Comparison of ENCODE assay signal across 35 mouse cellular contexts in the genomic region with DNA sequence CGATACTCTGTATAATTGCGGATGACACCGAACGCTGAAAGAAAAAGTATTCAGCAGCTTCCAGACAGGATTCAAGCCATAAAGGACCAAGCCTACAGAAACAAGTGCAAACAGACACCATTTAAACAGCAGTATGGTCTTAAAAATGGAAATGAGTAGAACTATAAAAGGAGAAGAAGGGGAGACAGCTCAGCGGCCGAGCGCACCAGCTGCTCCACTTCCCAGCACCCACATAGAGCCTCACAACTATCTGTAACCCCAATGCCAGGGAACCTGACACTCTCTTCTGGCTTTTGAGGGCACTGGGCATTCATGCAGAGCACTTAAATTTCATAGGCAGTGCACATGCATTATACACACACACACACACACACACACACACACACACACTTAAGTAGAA. TPM values are rescaled to one million over a fixed set of nuclear protein-coding genes. Genes with fewer than 3 reads are reported as not detected.
DNase-seq lines count a peak whose midpoint lies in the region; ATAC-seq and TF ChIP-seq lines count a peak whose summit lies in the region.
"Had no signal": no experiment of that assay in that cellular context is flagged by ENCODE, and none has a peak within 500 bp of the region (broad histone marks: within the 10 kb centered on the region; RNA-seq: fewer than 3 reads in every experiment).

No protein-coding gene starts in this region.

- WGBS in spleen, adult 2 months = 65% methylated on average over 7 of the region's 7 CpGs
- WGBS in neural tube, embryonic 14.5 days = 49% methylated on average over 7 of the region's 7 CpGs

- H3K4me2 ChIP-seq in neural tube, embryonic 14.5 days (ENCODE audit: low read depth, low read length) = no peak overlapping the region
- H3K4me2 ChIP-seq: embryonic facial prominence, embryonic 15.5 days; forebrain, embryonic 12.5 days; heart, embryonic 15.5 days; hindbrain, embryonic 13.5 days; limb, embryonic 12.5 days; midbrain, embryonic 12.5 days had no signal

- peaks cover 51% of the 10 kb centered on the region for H3K4me1 ChIP-seq in spleen, adult 2 months (ENCODE audit: control insufficient read depth, insufficient read depth, insufficient read length)
- H3K4me1 ChIP-seq in neural tube, embryonic 14.5 days (ENCODE audit: control insufficient read depth, insufficient read depth, low read length) = 0 out of 2 replicates have a peak, but pooled peaks cover 4% of the 10 kb centered on the region
- H3K4me1 ChIP-seq: embryonic facial prominence, embryonic 15.5 days had no signal

- H3K9me3 ChIP-seq in neural tube, embryonic 14.5 days (ENCODE audit: control insufficient read depth, low read length) = no peaks in the 10 kb centered on the region
- H3K9me3 ChIP-seq: embryonic facial prominence, embryonic 10.5 days; embryonic facial prominence, embryonic 15.5 days; forebrain, embryonic 12.5 days; heart, embryonic 10.5 days; heart, embryonic 15.5 days; hindbrain, embryonic 13.5 days; limb, embryonic 12.5 days; megakaryocyte, embryonic 14.5 days; midbrain, embryonic 12.5 days had no signal

- TF ChIP-seq CTCF in spleen, adult 2 months (IDR thresholded peaks at IDR 0.05; ENCODE audit: extremely low read depth, insufficient read depth, insufficient read length, insufficient replicate concordance) = no peak

- H3K27ac ChIP-seq in spleen, adult 2 months (ENCODE audit: insufficient read depth, low read length) = peak overlapping the region; percentile 30; the same call in 1 of the 2 replicates
- 0 out of 2 replicates have a peak overlapping the region, but pooled peaks have one; percentile 7 for H3K27ac ChIP-seq in neural tube, embryonic 14.5 days (ENCODE audit: low read depth, low read length)
- H3K27ac ChIP-seq: embryonic facial prominence, embryonic 10.5 days; embryonic facial prominence, embryonic 15.5 days; forebrain, embryonic 12.5 days; heart, embryonic 10.5 days; heart, embryonic 15.5 days; hindbrain, embryonic 13.5 days; limb, embryonic 12.5 days; midbrain, embryonic 12.5 days had no signal

- ATAC-seq in neural tube, embryonic 14.5 days (ENCODE audit: low read depth) = peak; percentile 52; the same call in 1 of the 2 replicates
- ATAC-seq: activated CD4-positive, CD25-positive, alpha-beta regulatory T cell, adult 4 months; intestine, embryonic 16.5 days; liver, postnatal 0 days had no signal

- no peaks in the 10 kb centered on the region for H3K36me3 ChIP-seq in spleen, adult 2 months (ENCODE audit: control insufficient read depth, insufficient read depth, low read length)
- H3K36me3 ChIP-seq in neural tube, embryonic 14.5 days (ENCODE audit: control insufficient read depth, insufficient read depth, low read length) = no peaks in the 10 kb centered on the region
- H3K36me3 ChIP-seq: embryonic facial prominence, embryonic 10.5 days; embryonic facial prominence, embryonic 15.5 days; forebrain, embryonic 12.5 days; heart, embryonic 10.5 days; heart, embryonic 15.5 days; hindbrain, embryonic 13.5 days; limb, embryonic 12.5 days; midbrain, embryonic 12.5 days had no signal

- peak; percentile 23 for DNase-seq in heart, adult 11 months
- DNase-seq in heart, adult 8-10 months (ENCODE audit: low spot score) = no peak
- no peak for DNase-seq in spleen, adult 2 months (ENCODE audit: low read depth in 1 of 2, low spot score in 2 of 2)
- no peak for DNase-seq in spleen, postnatal 10 days (ENCODE audit: low spot score in 2 of 2)
- no peak for DNase-seq in layer of hippocampus, adult 11-12 months (ENCODE audit: low spot score)
- DNase-seq in cerebellum, adult 11-12 months = no peak
- DNase-seq: adrenal gland, adult 2 months; adrenal gland, postnatal 36 days; B cell, adult 2 months; cerebellum, adult 8-10 months; cerebellum, postnatal 25 days; gastrocnemius, postnatal 10 days; heart, postnatal 36 days; kidney, adult 8-10 months; kidney, postnatal 10 days; layer of hippocampus, adult 9-11 months; liver, postnatal 0 days; lung, postnatal 4 days; right cerebral cortex, postnatal 14 days; thymus, adult 2 months; thymus, postnatal 4 days had no signal

- no peak for TF ChIP-seq POLR2A in spleen, adult 2 months (IDR thresholded peaks at IDR 0.05; ENCODE audit: low read depth, low read length)

- H3K27me3 ChIP-seq in spleen, adult 2 months (ENCODE audit: control insufficient read depth, insufficient read depth, low read length) = no peaks in the 10 kb centered on the region
- H3K27me3 ChIP-seq in neural tube, embryonic 14.5 days (ENCODE audit: control insufficient read depth, insufficient read depth, low read length) = no peaks in the 10 kb centered on the region
- H3K27me3 ChIP-seq: embryonic facial prominence, embryonic 15.5 days; forebrain, embryonic 12.5 days; heart, embryonic 15.5 days; hindbrain, embryonic 13.5 days; limb, embryonic 12.5 days; megakaryocyte, embryonic 14.5 days; midbrain, embryonic 12.5 days had no signal

- no peak overlapping the region for H3K4me3 ChIP-seq in spleen, adult 2 months (ENCODE audit: extremely low read depth, insufficient read depth, insufficient read length)
- no peak overlapping the region for H3K4me3 ChIP-seq in neural tube, embryonic 14.5 days (ENCODE audit: low read depth, low read length)
- H3K4me3 ChIP-seq: embryonic facial prominence, embryonic 10.5 days; embryonic facial prominence, embryonic 15.5 days; forebrain, embryonic 12.5 days; heart, embryonic 10.5 days; heart, embryonic 15.5 days; hindbrain, embryonic 13.5 days; limb, embryonic 12.5 days; midbrain, embryonic 12.5 days had no signal

- no peak overlapping the region for H3K9ac ChIP-seq in neural tube, embryonic 14.5 days (replicated peaks; ENCODE audit: low read depth, low read length)
- H3K9ac ChIP-seq: embryonic facial prominence, embryonic 15.5 days; forebrain, embryonic 12.5 days; heart, embryonic 15.5 days; hindbrain, embryonic 13.5 days; limb, embryonic 12.5 days; liver, postnatal 0 days; midbrain, embryonic 12.5 days had no signal

RNA-seq across cellular contexts. Expression of a gene that starts 18.3 kb away (rescaled TPM):
- total RNA-seq in heart, adult 8-10 months (2022) = 1 to 10 TPM; 4.9 to 6.6 (median 5.9) TPM
- 21.4 and 21.8 TPM in 2 replicates for polyA plus RNA-seq in spleen, adult 2 months (2012; rRNA removed)
- 12.5 and 14.3 TPM in 2 replicates for polyA plus RNA-seq in neural tube, embryonic 14.5 days (2014; fragmentation: Nextera tagmentation; extraction: Ambion mirVana)

RNA-seq across cellular contexts. Expression of a gene that starts 18.5 kb away (rescaled TPM):
- total RNA-seq in heart, adult 8-10 months (2022) = under 1 TPM in 1 of 4 experiments, not detected in 3; 0.19 TPM
- polyA plus RNA-seq in spleen, adult 2 months (2012; rRNA removed) = 0.69 and 1.2 TPM in 2 replicates
- 0.24 and 0.55 TPM in 2 replicates for polyA plus RNA-seq in neural tube, embryonic 14.5 days (2014; fragmentation: Nextera tagmentation; extraction: Ambion mirVana)
- total RNA-seq: liver, adult 2 months had no signal
- polyA plus RNA-seq: lung, embryonic 16.5 days had no signal
